Mouse (Mus musculus): ENCODE results near the gene St5. TPM values are rescaled to one million over a fixed set of nuclear protein-coding genes. Genes with fewer than 3 reads are reported as not detected.

The St5 gene
- polyA plus RNA-seq, 1 experiment from 2014 or later, result 10.9 TPM

DNA sequence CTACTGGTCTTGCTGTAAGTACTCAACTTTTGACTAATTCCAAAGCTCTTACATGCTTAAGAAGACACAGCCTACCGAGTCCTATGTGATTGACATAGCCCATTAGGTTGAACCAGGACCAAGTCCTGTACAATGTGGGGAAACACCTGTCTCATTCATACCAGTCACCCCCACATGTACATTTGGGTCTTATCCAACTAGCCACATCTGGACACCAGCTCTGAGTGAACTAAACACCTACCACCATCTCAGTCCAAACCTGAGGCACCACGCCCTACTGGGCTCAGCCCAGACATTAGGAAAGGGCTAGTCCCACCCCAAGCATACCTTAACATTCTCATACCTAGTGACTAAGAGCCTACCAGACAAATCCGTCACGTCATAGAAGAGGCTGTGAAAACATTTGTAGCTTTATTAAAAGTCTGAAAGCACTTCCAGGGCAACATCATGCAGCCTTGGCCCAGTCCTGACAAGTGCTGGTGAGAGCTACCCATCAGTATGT lies 135.0 kb downstream of the St5 start:
- H3K4me3 ChIP-seq (replicated peaks; ENCODE audit: low read length), result no peak overlapping the region
- no peak for ATAC-seq
- H3K4me2 ChIP-seq (ENCODE audit: low read length), result no peak overlapping the region
- no peak overlapping the region for H3K9ac ChIP-seq (replicated peaks; ENCODE audit: low read depth, low read length)
- H3K4me1 ChIP-seq (replicated peaks; ENCODE audit: control insufficient read depth, insufficient read depth, low read length), result no peaks in the 10 kb centered on the region
- WGBS, result 96% methylated on average over 4 of the region's 4 CpGs
- no peak overlapping the region for H3K27ac ChIP-seq (ENCODE audit: low read length)
- no peaks in the 10 kb centered on the region for H3K36me3 ChIP-seq (ENCODE audit: control insufficient read depth, insufficient read depth)
- H3K27me3 ChIP-seq (replicated peaks; ENCODE audit: control insufficient read depth, insufficient read depth, low read length), result no peaks in the 10 kb centered on the region
- no peaks in the 10 kb centered on the region for H3K9me3 ChIP-seq (ENCODE audit: control insufficient read depth, low read length)

DNA sequence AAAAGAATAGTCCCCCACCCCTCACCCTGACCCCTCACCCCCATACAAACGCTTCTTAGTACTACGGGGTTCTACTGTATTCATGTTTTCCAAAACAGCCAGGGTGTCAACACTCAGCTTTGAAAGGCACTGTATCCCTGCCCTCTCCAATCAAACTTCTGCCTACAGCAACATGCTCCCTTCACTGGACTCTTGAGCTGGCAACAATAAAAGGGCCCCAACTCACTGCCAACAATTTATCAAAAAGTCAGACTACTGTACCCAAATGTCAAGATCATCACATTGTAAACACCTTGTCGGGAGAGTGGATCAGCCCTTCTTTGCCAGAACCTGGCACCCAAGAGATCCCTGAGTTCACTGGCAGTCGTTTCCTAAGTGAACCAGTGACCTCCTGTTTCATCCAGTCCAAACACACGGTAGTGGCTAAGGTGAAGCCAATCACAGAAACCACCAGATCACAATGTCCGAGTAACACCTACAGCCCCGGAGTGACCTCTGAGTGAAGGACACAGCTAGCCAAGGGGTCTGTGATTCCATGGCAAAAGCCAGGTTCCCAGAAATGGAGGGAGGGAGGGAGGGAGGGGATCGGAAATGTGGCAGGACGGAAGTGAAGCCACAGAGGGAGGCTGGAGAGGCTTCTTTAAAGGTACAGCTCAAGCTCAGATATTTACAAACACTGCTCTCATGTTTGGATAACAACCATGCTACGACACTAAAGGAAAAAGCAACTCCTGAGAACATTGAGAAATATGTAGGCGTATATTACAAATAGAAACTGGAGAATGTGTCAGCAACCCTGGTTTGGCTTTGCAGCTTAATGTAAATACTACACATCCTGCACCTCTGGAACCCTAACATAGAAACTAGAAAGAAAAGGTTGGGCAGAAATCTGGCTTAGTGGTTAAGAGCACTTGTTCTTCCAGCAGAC lies 136.3 kb downstream of the St5 start:
- Histone ChIP-seq H3K9ac (replicated peaks; ENCODE audit: low read depth, low read length) (no peak overlapping the region), H3K27ac (ENCODE audit: low read length) (no peak overlapping the region), H3K9me3 (ENCODE audit: control insufficient read depth, low read length) (no peaks in the 10 kb centered on the region), H3K27me3 (replicated peaks; ENCODE audit: control insufficient read depth, insufficient read depth, low read length) (no peaks in the 10 kb centered on the region), H3K4me3 (replicated peaks; ENCODE audit: low read length) (no peak overlapping the region), H3K36me3 (ENCODE audit: control insufficient read depth, insufficient read depth) (no peaks in the 10 kb centered on the region), H3K4me2 (ENCODE audit: low read length) (no peak overlapping the region), H3K4me1 (replicated peaks; ENCODE audit: control insufficient read depth, insufficient read depth, low read length) (no peaks in the 10 kb centered on the region)
- 80% methylated on average over 11 of the region's 11 CpGs for WGBS
- ATAC-seq, result no peak

DNA sequence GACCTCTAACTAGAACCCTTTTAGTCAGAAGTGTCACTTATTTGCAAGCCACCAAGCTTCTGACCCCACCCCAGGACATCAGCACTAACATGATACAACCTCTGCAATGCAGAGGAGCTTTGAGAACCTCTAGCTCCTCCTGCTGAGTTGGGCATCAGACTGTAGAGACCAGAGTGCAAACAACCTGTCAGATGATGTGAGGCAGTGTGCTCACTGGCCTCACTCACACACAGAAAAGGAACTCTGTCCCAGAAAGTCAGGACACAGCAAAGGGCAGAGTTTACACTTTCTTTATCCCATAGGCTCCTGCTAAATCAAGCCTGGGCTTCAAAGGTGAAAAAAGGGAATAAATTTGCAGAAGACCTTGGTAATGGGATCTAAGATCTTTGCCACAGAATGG lies 137.1 kb downstream of the St5 start:
- Histone ChIP-seq H3K9me3 (ENCODE audit: control insufficient read depth, low read length) (no peaks in the 10 kb centered on the region), H3K4me1 (replicated peaks; ENCODE audit: control insufficient read depth, insufficient read depth, low read length) (0 out of 2 replicates have a peak, but pooled peaks cover 2% of the 10 kb centered on the region), H3K27ac (ENCODE audit: low read length) (no peak overlapping the region), H3K36me3 (ENCODE audit: control insufficient read depth, insufficient read depth) (no peaks in the 10 kb centered on the region), H3K4me2 (ENCODE audit: low read length) (no peak overlapping the region), H3K4me3 (replicated peaks; ENCODE audit: low read length) (no peak overlapping the region), H3K9ac (replicated peaks; ENCODE audit: low read depth, low read length) (no peak overlapping the region), H3K27me3 (replicated peaks; ENCODE audit: control insufficient read depth, insufficient read depth, low read length) (no peaks in the 10 kb centered on the region)
- no peak for ATAC-seq

DNA sequence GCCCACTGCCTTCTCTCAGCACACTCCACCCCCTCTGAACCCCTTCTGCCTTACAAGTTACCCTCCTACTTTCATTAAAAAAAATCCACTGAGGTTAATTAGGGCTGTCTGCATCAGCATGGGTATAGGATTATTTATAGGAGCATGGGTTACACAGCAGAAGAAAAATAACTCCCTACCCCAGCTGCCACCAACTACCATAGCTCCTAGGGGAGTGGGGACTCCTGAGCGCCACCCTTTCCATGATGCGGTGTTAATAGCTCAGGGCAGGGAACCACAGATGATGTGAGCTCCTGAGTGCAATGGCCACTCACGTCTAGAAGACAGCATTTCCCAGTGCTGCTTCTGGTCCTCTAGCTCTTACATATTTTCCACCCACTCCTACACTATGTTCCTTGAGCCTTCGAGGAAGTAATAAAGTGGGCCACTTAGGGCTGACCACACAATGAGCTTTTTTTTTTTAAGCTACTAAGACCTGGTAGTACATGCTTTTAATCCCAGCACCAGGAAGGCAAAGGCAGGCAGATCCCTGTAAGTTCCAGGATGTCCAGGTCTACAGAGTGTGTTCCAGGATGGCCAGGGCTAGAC lies 139.5 kb downstream of the St5 start:
- H3K36me3 ChIP-seq (ENCODE audit: control insufficient read depth, insufficient read depth), result no peaks in the 10 kb centered on the region
- no peak overlapping the region for H3K9ac ChIP-seq (replicated peaks; ENCODE audit: low read depth, low read length)
- H3K4me1 ChIP-seq (replicated peaks; ENCODE audit: control insufficient read depth, insufficient read depth, low read length), result 0 out of 2 replicates have a peak, but pooled peaks cover 4% of the 10 kb centered on the region
- no peaks in the 10 kb centered on the region for H3K9me3 ChIP-seq (ENCODE audit: control insufficient read depth, low read length)
- WGBS, result 75% methylated on average over 4 of the region's 4 CpGs
- H3K4me3 ChIP-seq (replicated peaks; ENCODE audit: low read length), result no peak overlapping the region
- H3K27ac ChIP-seq (ENCODE audit: low read length), result no peak overlapping the region
- H3K4me2 ChIP-seq (ENCODE audit: low read length), result no peak overlapping the region
- ATAC-seq, result no peak
- H3K27me3 ChIP-seq (replicated peaks; ENCODE audit: control insufficient read depth, insufficient read depth, low read length), result no peaks in the 10 kb centered on the region

DNA sequence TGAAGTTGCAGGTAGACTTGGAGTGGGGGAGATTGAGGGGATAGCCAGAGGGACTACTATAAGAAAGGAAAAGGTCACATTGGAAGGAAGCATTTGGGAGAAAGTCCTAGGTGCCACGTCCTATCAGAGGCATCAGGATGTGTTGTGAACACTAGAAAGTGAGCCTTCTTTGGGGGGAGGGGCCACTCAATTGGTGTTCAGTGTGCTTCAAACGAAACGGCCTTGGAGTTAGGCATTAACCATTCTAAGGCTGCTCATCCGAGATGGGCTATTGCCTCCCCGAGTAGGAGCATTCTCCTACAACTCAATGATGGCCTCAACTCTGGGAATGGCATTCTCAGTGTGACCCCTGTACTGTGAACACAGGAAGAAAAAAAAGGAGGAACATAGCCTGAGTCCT lies 140.7 kb downstream of the St5 start:
- H3K27ac ChIP-seq (ENCODE audit: low read length), result no peak overlapping the region
- WGBS, result 76% methylated on average over 5 of the region's 5 CpGs
- no peak for ATAC-seq

DNA sequence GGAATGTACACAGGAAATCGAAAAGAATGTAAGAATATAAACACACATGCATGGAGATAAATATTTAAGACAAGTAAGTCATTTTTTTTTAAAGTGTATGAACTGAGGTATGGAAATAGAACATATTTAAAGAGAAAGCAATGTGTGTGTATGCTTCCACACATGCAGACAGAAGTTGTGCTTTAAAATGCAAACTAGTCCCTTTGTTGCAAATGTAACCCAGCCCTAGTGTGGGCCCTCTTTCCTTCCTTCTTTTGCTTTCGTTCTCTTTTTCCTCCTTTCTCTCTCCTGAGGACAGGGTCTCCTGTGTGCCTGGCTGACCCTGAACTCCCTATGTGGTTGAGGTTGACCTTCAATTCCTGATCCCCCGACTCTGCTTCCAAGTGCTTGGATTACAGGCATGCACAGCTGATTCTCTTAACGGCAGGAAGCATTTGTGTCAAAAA lies 141.2 kb downstream of the St5 start:
- H3K4me3 ChIP-seq (replicated peaks; ENCODE audit: low read length), result no peak overlapping the region
- no peak for ATAC-seq
- 73% methylated on average over 4 of the region's 4 CpGs for WGBS
- no peak overlapping the region for H3K9ac ChIP-seq (replicated peaks; ENCODE audit: low read depth, low read length)
- no peaks in the 10 kb centered on the region for H3K9me3 ChIP-seq (ENCODE audit: control insufficient read depth, low read length)
- H3K27ac ChIP-seq (ENCODE audit: low read length), result no peak overlapping the region
- H3K4me1 ChIP-seq (replicated peaks; ENCODE audit: control insufficient read depth, insufficient read depth, low read length), result 0 out of 2 replicates have a peak, but pooled peaks cover 4% of the 10 kb centered on the region
- no peaks in the 10 kb centered on the region for H3K36me3 ChIP-seq (ENCODE audit: control insufficient read depth, insufficient read depth)
- H3K4me2 ChIP-seq (ENCODE audit: low read length), result no peak overlapping the region
- no peaks in the 10 kb centered on the region for H3K27me3 ChIP-seq (replicated peaks; ENCODE audit: control insufficient read depth, insufficient read depth, low read length)

More for the DNA sequence above, 140.7 kb downstream of the St5 start:
- H3K9me3 ChIP-seq (ENCODE audit: control insufficient read depth, low read length), result no peaks in the 10 kb centered on the region
- no peak overlapping the region for H3K4me3 ChIP-seq (replicated peaks; ENCODE audit: low read length)
- H3K4me1 ChIP-seq (replicated peaks; ENCODE audit: control insufficient read depth, insufficient read depth, low read length), result 0 out of 2 replicates have a peak, but pooled peaks cover 4% of the 10 kb centered on the region
- no peaks in the 10 kb centered on the region for H3K36me3 ChIP-seq (ENCODE audit: control insufficient read depth, insufficient read depth)
- no peaks in the 10 kb centered on the region for H3K27me3 ChIP-seq (replicated peaks; ENCODE audit: control insufficient read depth, insufficient read depth, low read length)
- no peak overlapping the region for H3K9ac ChIP-seq (replicated peaks; ENCODE audit: low read depth, low read length)
- no peak overlapping the region for H3K4me2 ChIP-seq (ENCODE audit: low read length)

DNA sequence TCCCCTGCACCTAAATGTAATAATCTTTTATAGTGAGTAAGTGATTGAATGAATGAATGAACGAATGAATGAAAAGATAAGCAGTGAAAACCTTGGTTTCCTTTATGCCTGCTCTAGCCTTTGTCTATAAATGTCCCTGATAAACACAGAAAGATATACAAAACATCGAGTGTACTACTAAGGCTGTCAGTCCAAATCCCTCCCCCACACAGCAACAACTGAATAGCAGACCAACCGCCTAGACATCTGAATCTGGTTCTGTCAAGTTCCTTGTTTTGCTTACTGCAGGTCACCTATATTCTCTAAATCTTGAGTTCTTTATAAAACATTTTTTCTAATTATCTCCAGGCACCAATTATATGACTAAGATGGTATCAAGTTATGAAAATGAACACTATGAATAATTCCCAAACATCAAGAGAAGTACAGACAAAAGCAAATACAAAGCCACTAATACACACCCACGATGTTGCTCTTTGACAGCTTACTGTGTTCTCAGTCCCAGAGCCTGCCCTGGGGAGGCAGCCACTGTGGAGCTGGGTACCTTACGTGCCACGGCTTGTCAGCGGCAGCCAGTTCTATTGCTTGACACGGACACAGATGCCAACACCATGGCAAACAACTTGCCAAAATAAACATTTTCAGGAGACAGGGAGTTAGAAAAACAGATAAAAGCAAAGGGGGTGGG lies 141.8 kb downstream of the St5 start:
- no peak overlapping the region for H3K4me3 ChIP-seq (replicated peaks; ENCODE audit: low read length)
- H3K36me3 ChIP-seq (ENCODE audit: control insufficient read depth, insufficient read depth), result no peaks in the 10 kb centered on the region
- H3K9me3 ChIP-seq (ENCODE audit: control insufficient read depth, low read length), result no peaks in the 10 kb centered on the region
- 48% methylated on average over 8 of the region's 8 CpGs for WGBS
- H3K27ac ChIP-seq (ENCODE audit: low read length), result no peak overlapping the region
- 0 out of 2 replicates have a peak, but pooled peaks cover 4% of the 10 kb centered on the region for H3K4me1 ChIP-seq (replicated peaks; ENCODE audit: control insufficient read depth, insufficient read depth, low read length)
- H3K9ac ChIP-seq (replicated peaks; ENCODE audit: low read depth, low read length), result no peak overlapping the region
- H3K4me2 ChIP-seq (ENCODE audit: low read length), result no peak overlapping the region
- H3K27me3 ChIP-seq (replicated peaks; ENCODE audit: control insufficient read depth, insufficient read depth, low read length), result no peaks in the 10 kb centered on the region
- ATAC-seq, result no peak

DNA sequence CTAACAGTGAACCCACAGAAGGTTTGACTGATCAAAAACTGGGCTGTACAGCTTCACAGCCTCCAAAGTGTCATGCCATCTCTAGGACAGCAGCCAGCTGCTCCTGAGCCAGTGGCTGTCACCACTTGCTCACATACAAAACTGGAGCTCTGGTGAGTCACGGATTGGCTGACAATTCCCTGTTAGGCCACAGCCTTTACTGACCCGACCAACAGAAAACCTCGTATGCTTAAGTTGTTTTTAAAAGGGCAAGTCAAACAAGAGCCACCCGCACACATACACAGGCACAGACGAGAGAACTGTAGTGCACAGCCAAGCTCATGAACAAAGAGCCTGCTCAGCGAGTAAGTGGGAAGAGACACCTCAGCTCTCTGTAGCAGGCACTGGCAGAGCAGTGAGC lies 143.9 kb downstream of the St5 start:
- Histone ChIP-seq H3K27me3 (replicated peaks; ENCODE audit: control insufficient read depth, insufficient read depth, low read length) (no peaks in the 10 kb centered on the region), H3K27ac (ENCODE audit: low read length) (no peak overlapping the region), H3K4me1 (replicated peaks; ENCODE audit: control insufficient read depth, insufficient read depth, low read length) (0 out of 2 replicates have a peak, but pooled peaks cover 4% of the 10 kb centered on the region), H3K9ac (replicated peaks; ENCODE audit: low read depth, low read length) (no peak overlapping the region), H3K4me2 (ENCODE audit: low read length) (no peak overlapping the region), H3K4me3 (replicated peaks; ENCODE audit: low read length) (no peak overlapping the region), H3K9me3 (ENCODE audit: control insufficient read depth, low read length) (no peaks in the 10 kb centered on the region), H3K36me3 (ENCODE audit: control insufficient read depth, insufficient read depth) (no peaks in the 10 kb centered on the region)
- WGBS, result 34% methylated on average over 6 of the region's 6 CpGs
- ATAC-seq, result no peak

DNA sequence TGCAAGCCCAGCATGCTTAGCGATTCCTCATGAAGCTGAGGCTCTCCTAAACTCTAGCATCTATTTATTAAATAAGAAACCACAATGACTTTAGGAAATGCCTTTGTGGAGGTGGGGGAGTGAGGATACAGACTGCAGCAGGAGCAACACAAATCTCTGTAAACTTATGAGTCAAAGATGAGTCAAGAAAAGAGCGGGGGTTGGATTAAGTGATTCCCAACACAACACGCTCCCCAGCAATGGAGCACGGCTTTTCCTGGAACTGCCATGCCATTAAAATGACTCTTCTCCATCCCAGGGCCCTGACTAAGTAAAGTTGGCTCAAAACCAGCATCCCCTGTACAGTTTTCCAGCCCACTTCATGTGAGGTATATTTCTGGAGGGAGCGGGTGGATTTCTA lies 156.7 kb downstream of the St5 start:
- no peak for ATAC-seq
- WGBS, result 95% methylated on average over 5 of the region's 5 CpGs
- no peak overlapping the region for H3K4me3 ChIP-seq (replicated peaks; ENCODE audit: low read length)

More for the DNA sequence above, 156.7 kb downstream of the St5 start:
- H3K27ac ChIP-seq (ENCODE audit: low read length), result no peak overlapping the region
- H3K9ac ChIP-seq (replicated peaks; ENCODE audit: low read depth, low read length), result no peak overlapping the region
- H3K4me1 ChIP-seq (replicated peaks; ENCODE audit: control insufficient read depth, insufficient read depth, low read length), result no peaks in the 10 kb centered on the region
- H3K27me3 ChIP-seq (replicated peaks; ENCODE audit: control insufficient read depth, insufficient read depth, low read length), result no peaks in the 10 kb centered on the region
- no peaks in the 10 kb centered on the region for H3K9me3 ChIP-seq (ENCODE audit: control insufficient read depth, low read length)
- no peak overlapping the region for H3K4me2 ChIP-seq (ENCODE audit: low read length)
- no peaks in the 10 kb centered on the region for H3K36me3 ChIP-seq (ENCODE audit: control insufficient read depth, insufficient read depth)

All from forebrain, embryonic 16.5 days (tissue).